Mouse (Mus musculus): Measurements from ENCODE around the gene Deup1. TPM values are rescaled to one million over a fixed set of nuclear protein-coding genes. Genes with fewer than 3 reads are reported as not detected.

Deup1 gene
- polyA plus RNA-seq, 1 experiment from 2014 or later: 0.08 TPM

DNA sequence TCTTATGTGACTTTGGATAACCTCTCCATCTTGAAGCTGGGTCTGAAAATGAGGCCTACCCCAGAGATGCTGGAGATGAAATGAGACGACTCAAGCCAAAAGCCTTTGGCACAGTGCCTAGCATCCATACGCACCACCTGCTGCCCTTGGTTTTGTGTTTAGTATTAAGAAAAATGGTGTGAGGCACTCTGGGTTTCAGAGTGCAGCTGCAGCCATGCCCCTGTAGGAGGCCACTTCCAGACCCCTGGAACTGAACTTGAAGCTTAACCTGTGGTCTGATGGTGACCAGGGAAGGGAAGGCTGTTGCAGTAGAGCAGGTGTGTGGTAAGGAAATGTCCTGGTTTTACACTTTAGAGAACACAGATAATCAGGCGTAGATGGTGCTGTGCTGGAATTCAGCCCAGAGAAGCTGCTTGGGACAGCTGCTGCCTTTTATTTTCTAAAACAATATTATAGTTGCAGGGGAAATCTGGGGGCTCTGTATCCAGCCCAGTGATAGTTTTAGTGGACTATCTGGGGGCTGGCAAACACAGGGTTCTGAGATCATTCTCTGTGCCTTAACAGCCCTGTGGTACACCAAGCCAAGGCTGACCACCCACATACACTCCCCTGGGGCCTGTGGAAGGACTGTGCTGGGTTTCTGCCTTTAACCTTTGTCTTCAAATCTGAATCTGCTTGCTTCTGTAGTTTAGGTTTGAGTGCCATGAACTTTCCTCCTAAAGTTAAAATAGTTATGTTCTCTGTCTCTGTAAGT is 117.0 kb downstream of the Deup1 start:
- Histone ChIP-seq H3K27me3 (replicated peaks; ENCODE audit: control insufficient read depth, insufficient read depth, low read length) (no peaks in the 10 kb centered on the region), H3K9me3 (ENCODE audit: control insufficient read depth) (no peaks in the 10 kb centered on the region), H3K4me3 (ENCODE audit: low read depth, low read length) (no peak overlapping the region), H3K36me3 (ENCODE audit: control insufficient read depth, insufficient read depth) (no peaks in the 10 kb centered on the region), H3K27ac (ENCODE audit: low read depth, low read length) (no peak overlapping the region), H3K4me2 (replicated peaks; ENCODE audit: low read depth) (no peak overlapping the region), H3K9ac (ENCODE audit: low read depth, low read length) (no peak overlapping the region), H3K4me1 (replicated peaks; ENCODE audit: control insufficient read depth, insufficient read depth, low read length) (peaks cover 5% of the 10 kb centered on the region)
- TF ChIP-seq CTCF (IDR thresholded peaks at IDR 0.05; ENCODE audit: low read depth): no peak
- WGBS: 38% methylated on average over 3 of the region's 3 CpGs
- no peak for ATAC-seq

Other genes starting within 250 kb of the Deup1 start
- 4.3 and 5.2 TPM in 2 replicates for gene Smco4, start 134.5 kb downstream of the Deup1 start, polyA plus RNA-seq (2015; fragmentation: Nextera tagmentation; extraction: Ambion mirVana)
- 6.0 TPM in 2 replicates for gene Slc36a4, start 81.8 kb upstream of the Deup1 start, polyA plus RNA-seq (2015; fragmentation: Nextera tagmentation; extraction: Ambion mirVana)
- gene Mtnr1b, start 246.6 kb upstream of the Deup1 start, polyA plus RNA-seq (2015; fragmentation: Nextera tagmentation; extraction: Ambion mirVana): not detected in 2 replicates

Data from intestine, postnatal 0 days (tissue).